Mouse (Mus musculus) heart, adult 2 months (tissue): ENCODE measurements around the gene Gm36079.
"Not testable (repeated sequence)": the region's sequence is repeated elsewhere in the genome, so short reads cannot be mapped to it uniquely, and the experiment has no call there.

Experiments
- EP300 ChIP-seq: fragments of 200-500 bp; IDR thresholded peaks from 2 replicates; pipeline ENCODE4 v1.6.1; 2011; ENCODE audit warnings: low read depth, low read length, control low read depth; ENCODE audit not compliant: insufficient read depth
- POLR2A ChIP-seq: fragments of 200-500 bp; IDR thresholded peaks from 2 replicates; pipeline ENCODE4 v1.6.1; 2011; ENCODE audit warnings: mild to moderate bottlenecking, low read depth, low read length, control low read depth; ENCODE audit not compliant: insufficient read depth

DNA sequence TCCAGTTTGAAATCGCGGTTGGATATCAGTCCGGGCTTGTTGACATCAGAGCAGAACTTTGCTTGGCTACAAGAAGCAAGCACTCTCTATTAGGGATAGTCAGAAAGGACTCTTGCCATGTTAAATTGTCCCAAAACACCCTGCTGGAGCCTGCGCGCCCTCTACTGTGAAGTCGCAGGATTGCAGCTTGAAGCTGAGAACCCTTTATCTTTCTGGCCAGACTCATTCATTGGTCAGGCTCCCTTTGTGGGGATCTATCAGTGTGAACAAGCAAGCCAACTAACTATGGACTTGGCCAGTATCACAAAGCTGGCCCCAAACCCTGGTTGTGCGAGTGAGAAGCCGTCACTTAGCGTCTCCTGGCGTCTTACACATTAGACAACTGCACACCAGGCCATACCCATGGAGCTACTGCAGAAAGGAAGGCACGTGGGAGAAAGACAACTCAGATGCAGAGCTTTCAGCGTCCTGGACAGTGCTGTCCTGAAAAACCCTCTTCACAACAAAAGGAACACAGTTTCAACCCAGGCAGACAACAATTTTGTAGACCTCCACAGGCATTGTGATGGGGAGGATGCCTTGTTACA, 43.3 kb upstream of the Gm36079 start:
- not testable (repeated sequence) for TF ChIP-seq EP300, POLR2A
